Mouse (Mus musculus) right cerebral cortex, postnatal 36 days (tissue): Measurements from ENCODE around the gene 4933417A18Rik.
A peak's percentile ranks its signal among the peaks of the same experiment; 100 is the strongest.
"Not testable (repeated sequence)": the region's sequence is repeated elsewhere in the genome, so short reads cannot be mapped to it uniquely, and the experiment has no call there.

ENCODE experiments used
- DNase-seq, 2 experiments: peaks; one replicate each; pipeline ENCODE4 v3.0.0; 2022; ENCODE audit warnings: low spot score in 2 of 2, mixed read lengths in 1 of 2

Gene 4933417A18Rik

DNA sequence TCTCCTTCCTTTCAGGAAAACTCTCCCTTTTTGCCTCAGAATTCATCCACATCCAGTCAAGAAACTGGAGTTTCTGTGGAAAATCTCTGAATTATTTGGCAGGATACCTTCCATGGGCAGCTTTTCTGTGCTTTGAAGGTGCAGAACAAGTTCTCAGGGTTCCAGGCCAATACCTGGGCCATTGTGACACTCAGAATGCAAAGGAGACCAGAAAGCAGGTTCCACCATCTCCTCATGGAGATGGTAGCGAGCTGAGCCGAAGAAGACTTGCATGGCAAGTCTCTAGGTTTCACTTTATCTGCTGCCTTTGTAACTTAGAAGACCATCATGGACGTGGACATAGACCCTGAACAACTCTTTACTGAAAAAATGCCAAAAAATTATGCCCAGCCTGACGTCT lies at the start of gene 4933417A18Rik, which contains the start of gene Fam217a:
TSS of gene 4933417A18Rik (plus strand) at position 200 of the 400 bp plus-strand sequence.
TSS of gene Fam217a (minus strand) at position 101 of the 400 bp plus-strand sequence.
- DNase-seq = no peak

DNA sequence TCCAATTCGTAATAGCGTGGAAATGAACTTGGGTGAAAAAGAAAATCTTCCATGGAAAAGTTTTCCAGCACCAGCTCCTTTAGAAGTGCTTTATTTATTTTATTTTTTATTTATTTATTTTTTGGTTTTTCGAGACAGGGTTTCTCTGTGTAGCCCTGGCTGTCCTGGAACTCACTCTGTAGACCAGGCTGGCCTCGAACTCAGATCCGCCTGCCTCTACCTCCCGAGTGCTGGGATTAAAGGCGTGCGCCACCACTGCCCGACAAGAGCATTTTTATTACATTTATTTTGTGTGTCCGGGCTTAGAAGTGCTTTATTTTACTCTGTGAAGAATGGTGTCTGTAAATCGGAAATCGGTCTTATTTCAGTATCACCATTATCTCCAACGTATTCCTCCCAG lies 49.5 kb upstream of the 4933417A18Rik start:
- DNase-seq = not testable (repeated sequence)

DNA sequence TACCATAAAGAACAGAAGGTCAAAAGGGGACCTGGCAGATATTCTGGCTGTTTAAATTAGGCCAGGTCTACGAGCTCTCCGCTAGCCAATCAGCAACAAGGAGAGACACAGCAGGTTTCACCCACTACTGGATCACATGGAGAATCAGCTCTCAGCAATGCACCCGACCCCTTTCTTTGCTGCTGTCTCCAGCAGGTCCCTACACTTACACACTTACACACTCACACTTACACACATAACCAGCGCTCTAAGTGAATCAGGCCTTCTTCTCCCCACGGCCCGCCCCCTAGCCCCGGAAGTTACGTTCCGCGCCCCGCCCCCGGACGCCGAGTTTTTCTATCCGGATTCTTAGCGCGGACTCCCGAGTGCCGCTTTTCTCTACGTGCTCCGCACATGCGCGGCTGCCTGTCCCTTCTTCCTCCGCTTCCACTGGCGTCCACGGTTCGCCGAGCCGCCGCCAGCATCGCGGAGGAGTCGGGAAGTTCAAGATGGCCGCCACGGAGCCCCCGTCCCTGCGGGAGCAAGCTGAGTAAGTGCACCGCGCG lies 49.0 kb upstream of the 4933417A18Rik start, which contains the start of gene Prpf4b:
TSS of gene Prpf4b (plus strand) at position 137 of the 545 bp plus-strand sequence.
- DNase-seq = peak; percentile 90

DNA sequence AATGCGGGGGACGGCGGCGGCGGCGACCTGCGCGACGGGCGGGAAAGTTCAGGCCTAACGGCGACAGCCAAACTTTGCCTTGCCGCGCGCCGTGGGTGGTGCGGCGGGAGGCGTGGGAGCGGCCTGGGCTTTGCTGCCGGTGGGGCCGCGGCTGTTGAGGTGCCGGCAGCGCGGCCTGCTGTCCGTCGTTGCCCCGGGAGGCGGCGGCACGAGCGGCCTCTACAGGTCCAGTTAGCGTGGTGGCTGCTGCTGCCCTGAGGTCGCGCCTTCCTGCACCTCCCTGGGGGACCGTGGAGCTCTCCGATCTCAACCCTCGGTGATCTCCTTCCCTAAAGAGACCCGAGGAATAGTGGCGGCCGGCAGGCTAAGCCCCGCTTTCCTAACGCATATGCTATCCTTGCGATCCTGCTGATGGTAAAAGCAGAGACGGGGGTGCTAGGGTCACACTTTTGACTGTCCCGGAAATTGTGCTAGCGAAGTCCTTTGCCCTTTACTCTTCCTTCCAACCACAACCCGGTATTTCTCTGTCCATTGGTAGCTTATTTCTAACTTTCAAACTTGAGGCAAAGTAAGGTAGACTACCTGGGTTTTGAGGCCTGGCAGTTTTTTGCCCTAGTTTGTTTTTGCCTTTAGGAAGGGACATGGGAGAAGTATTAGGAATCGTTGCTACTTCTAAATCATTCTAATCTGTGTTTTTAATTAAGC lies 48.3 kb upstream of the 4933417A18Rik start:
- DNase-seq = peak in 1 of 2 experiments; percentile 9

DNA sequence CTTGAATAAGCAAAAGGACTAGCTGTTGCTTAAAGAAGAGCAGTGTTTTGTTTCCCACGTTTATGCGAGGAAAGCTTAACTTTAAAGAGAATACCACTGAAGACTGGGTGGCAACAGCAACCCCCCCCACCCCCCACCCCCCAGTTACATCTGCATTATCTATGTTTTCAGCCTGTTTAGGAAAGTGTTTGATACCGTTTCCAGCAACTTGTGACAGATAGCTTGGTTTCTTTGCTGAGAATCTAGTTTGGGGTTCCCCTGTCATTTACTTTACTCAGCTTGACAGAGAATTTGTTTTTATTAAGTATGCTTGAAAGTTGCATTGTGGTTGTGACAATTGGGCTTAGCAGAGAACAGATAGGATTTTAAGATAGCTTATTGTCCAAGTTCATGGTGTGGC lies 47.7 kb upstream of the 4933417A18Rik start:
- DNase-seq = no peak

DNA sequence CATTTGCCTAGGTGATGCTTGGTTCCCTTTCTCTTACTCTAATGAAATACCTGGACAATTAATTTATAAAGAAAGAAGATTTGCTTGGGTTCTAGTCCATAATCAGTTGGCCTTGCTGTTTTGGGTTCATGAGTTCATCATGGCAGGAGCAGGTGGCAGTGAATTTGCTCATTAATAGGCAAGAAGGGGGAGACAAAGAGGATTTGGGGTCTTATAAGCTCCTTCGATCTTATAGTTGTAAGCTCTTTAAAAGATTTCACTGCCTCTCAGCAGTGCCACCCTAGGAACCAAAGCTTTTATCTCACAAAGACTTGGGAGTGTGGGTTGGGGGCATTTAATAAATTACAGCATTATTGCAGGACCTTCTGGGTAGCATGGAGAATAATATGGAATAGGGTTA lies 31.3 kb upstream of the 4933417A18Rik start:
- DNase-seq = no peak

DNA sequence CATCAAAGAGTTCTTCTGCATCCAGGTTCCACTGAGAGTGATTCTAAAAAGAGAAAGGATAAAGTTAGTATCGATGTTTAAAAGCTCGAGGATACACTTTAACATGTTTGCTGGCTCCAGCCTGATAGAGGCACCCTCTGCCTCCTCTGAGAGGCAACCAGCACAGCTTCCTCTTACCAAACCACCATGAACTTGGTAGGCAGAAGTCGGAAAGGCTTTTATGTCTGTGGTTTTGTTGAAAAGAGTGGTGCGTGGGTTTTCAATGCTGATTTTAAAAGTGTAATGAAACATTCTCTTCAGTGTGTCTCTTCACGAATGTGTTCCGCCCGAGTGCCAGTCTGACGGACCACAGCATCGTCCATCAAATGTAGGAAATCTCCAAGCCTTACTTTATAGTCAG lies 9.6 kb upstream of the 4933417A18Rik start:
- DNase-seq = no peak

DNA sequence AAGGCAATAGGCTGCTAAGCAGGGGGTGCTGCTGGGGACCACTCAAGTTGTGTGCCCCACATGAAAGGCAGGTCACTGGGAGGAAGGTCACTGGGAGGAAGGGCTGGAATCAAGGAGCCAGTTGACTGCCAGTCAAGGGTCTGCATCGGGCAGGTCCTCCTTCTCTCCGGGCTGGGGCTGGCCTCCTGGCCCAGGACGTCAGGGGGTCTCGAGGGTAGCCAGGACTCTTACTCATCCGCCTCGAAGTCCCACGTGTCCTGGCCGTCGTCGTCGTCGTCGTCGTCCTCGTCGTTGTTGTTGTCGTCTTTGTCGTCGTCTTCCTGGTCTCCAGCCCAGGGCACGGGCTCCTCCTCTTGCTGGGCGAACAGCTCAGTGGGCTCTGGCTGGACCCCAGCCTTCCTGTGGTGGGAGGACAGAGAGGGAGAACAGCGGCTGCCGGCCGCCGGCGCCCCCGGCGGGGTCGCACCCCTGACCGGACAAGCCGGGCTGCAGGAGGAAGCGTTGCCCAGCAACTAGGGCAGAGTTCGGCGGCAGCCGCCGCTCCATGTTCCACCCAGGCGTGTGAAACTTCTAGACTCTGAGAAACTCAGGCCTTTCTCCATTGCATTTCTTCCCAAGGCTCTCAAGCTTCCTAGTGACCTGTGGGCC lies 7.6 kb upstream of the 4933417A18Rik start:
- no peak for DNase-seq

DNA sequence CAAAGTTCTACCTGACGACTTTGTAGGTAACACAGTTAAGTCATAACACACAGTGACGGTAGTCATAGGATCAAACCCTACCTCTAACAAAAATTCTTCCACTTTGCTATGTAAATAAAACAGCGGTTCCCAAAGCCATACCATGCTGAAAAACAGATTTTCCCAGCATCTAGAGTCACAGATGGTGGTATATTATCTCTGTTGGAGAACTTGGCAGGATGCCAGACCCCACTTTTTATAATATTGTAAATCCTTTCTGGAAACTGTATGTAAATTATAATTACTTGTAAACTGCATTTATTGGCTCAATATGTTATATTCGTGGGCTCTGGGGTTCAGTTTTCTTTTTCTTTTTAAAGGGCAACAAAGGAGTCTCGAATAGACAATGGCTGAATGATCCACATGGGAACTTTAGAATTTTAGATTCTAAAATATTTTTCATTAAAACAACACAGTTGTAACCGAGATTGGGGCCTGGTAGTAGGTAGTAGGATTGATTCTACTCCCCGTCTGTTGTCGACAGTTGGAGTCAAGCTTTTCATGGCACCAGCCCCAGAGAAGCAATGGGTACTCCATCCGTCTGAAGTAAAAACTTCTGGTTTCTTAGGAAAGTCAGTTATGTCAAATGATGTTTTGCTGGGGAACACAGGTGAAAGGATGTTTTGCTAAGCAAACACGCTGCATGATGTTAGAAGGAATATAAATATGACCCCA lies 10.9 kb downstream of the 4933417A18Rik start:
- DNase-seq = no peak

DNA sequence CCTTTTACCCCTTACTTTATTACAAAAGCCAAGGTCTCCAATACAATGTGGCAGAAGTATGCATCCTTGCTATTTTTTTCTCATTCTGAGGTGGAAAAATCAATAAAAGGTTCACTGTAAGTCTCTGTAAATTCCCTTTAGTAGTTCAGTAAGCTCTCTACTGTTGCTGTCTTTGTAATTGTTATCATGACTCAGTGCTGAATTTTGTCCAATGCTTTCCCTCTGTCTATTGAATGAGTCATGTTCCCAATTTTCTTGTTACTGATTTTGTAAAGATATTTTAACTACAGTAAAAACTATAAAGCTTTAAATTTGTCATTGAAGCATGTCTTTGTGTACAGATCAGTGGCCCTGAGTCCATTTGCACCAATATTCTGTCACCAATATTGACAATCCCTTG lies 18.2 kb downstream of the 4933417A18Rik start:
- no peak for DNase-seq

DNA sequence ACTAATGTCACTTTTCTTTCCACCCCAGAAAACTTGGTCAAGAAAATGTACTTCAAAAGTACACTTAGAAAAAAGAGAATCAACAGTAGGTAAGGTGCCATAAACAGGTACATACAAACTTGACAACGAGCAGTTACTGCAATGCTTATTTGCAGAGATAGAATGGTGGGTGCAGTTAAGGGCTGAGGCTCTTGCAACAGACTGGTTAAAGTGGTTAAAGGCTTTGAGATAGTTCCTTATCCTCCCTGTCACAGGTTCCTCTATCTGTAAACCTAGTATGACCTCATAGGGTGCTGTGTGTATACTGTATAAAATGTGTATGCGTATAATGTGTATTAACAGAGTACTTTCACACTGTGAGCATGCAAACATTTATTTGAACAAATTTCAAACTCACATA lies 27.2 kb downstream of the 4933417A18Rik start:
- DNase-seq = not testable (repeated sequence)

DNA sequence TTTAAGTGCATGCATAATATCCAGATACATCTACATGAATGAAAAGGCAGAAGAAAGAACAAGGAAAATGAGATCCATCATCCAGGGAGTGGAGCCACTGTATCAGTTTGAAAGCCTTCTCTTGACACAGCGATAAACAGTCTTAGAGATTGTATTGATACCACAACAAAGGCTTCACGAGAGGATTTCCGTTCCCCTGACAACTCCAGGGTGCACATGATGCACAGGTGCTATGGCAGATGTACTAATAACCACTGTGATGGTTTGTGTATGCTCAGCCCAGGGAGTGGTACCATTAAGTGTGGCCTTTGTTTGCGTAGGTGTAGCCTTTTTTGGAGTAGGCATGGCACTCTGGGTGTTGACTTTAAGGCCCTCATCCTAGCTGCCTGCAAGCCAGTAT lies 32.7 kb downstream of the 4933417A18Rik start:
- DNase-seq = no peak

DNA sequence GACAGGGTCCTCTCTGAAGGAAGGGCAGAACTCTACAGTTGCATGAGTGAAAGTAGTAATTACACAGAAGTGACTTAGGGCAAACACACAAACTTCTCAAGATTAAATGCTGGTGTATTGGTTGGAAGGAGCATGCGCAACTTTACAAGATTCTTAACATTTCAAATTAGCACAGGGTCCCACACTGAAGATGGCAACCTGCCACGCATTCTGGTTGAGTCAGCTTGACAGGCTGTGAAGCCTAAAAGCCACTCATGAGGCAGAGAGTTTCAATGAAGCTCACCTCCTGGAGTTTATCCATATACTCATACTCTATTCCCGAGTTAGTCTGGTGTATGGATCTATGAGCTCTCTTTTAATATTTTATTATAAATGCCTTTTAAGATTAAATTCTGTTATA lies 33.9 kb downstream of the 4933417A18Rik start:
- DNase-seq = not testable (repeated sequence)

DNA sequence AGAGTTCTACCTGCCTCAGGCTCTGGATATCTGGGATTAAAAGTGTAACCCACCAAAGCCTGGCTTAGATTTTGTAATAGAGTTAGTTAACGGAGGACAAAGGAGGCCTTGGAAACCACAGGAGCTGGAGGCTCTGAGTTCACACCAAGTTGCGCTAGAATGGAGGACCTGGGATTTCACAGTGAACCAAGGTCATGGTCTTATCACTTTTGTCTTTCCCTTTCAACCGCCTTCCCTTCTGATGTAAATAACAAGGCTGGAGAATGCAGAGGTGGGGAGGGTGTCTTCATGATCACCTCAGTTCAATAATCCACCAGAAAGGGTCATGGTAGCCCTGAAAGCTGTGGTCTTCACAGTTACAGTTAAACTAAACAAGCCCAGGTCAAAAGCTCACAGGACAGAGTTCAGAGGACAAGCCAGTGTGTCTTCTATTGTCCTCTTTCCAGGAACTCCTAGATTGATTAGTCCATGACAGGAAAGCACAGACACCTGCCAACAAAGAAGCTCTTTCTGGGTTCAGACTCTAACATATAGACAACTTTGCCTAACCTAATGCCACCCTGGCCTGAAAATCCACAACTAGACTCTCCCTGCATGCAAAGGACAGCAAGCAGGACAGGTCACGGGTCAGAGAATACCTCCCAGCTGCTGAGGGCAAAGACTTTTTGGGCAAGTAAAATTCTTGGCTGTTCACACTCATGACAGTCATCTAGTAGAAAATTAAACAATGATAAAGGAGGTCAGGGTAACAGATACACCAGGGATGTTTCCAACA lies 37.0 kb downstream of the 4933417A18Rik start:
- DNase-seq = no peak

DNA sequence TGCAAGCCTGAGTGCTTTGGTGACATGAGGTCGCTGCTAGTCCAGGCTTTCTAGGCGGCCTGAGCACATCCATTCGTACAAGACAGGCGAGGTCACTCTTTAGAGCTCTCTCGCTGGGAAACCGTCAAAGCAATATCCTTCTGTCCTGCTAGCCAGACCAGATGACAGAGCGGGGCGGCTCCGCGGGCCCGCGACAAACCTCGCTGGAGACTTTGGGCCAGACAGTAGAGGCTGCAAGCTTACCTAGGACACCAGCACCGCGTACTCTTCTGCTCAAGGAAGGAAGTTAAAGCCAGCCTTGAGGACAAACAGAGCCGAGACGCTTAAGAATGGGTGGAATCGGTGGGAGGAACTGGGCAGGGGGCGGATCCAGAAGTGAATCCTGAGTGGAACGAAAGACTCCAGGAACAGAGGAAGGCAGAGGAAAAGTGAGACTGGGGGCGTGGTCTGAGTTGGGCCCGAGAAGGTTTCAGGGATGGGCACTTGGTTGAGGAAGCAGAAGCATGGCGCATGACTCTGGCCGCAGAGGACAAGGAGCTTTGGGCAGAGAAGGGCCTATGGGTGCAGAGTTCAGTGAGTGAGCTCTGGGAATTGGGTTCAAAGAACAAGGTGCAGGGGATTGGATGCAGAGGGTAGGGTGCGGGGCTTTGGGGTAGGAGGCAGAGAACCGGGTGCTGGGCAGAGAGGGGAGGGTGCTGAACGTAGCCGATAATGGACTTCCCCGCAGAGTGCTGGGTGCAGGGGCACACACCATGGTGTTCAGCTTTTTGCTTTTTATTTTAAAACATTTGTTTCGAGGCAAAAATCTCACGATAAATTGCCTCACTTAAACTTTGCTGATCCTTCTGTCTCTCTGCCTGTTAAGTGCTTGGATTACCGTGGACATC lies 39.5 kb downstream of the 4933417A18Rik start, which contains the start of gene Eci3:
TSS of gene Eci3 (minus strand) at position 300 of the 887 bp plus-strand sequence.
- peak in 1 of 2 experiments; percentile 1 for DNase-seq

DNA sequence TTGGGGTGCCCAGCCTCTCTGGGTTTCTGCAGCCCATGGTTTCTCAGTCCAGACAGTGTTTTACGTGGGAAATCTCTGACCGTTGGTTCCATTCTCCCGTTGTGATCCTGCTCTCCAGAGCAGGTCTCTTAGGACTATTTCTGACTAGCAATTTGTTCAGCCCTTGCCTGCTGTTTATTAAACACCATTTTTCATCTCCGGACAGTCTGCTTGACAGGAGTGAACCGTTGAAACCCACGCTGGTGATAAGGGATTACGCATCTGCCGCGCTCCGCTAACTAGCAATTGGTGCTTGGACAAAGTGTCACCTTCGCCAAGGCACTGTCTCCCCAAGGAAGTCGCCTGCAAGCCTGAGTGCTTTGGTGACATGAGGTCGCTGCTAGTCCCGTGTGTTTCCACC lies 40.2 kb downstream of the 4933417A18Rik start:
- no peak for DNase-seq

DNA sequence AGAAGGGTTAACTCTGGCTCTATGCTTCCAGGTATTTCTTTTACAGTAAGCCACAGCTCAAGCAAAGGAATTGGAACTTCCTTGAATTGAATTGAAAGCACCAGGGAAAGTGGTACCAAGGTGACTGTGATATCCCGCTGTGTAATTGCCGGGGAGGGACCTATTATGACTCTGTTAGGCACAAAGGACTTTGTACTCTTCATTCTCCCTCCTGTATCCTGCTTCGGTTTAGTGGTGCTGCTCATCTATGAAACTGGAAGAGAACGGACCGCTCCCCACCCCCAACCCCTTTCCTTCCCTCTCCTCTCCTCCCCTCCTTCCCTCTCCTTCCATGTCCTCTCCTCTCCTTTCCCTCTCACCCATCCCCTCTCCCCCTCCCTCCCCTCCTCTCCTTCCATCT lies 40.7 kb downstream of the 4933417A18Rik start:
- DNase-seq = no peak

DNA sequence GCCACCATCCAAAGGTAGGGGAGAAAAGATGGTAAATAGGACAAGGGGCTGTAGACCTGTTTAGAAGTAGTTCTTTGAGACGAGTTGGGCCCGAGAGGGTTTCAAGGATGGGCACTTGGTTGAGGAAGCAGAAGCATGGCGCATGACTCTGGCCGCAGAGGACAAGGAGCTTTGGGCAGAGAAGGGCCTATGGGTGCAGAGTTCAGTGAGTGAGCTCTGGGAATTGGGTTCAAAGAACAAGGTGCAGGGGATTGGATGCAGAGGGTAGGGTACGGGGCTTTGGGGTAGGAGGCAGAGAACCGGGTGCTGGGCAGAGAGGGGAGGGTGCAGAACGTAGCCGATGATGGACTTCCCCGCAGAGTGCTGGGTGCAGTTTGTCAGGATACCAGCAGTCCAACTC lies 41.4 kb downstream of the 4933417A18Rik start:
- not testable (repeated sequence) for DNase-seq

DNA sequence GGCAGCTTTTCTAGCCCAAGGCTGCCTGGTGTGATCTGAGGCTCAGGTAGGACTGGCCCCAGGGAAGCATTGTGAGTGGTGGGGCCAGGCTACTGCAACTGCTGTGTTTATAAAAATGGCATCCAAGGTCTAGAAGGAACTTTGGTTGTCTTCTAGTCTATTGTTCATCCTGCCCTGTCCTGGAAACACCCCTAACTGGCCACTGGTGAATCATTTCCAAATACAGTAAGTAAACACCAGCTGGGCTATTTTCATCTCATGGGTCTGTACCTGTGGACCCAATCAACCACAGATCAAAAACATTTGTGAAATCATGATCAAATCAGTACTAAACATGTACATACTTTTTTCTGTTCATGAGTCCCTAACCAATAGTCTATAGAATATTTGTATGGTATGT lies 48.2 kb downstream of the 4933417A18Rik start:
- DNase-seq = not testable (repeated sequence)

DNA sequence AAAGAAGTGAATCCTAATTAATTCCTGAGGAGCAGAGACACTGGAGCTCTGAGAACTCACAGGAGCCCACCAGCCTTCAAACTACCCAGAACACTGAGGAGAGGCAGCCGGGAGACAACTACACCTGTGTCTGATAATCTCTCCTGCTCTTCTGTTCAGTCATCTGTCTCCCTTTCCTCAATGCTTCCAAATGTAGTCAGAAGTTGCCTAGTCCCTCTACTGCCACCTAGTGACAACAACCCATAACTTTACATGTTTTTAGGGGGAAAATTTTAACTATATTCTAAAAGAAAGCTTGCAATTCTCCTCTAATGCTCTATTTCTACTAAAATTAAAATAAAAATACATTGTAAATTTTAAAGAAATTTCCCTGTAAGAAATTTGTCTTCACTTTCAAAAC lies 48.9 kb downstream of the 4933417A18Rik start:
- DNase-seq = no peak
